Mouse (Mus musculus): ENCODE measurements around the gene Cyp2b13. TPM values are rescaled to one million over a fixed set of nuclear protein-coding genes. Genes with fewer than 3 reads are reported as not detected.
"Not testable (repeated sequence)": the region's sequence is repeated elsewhere in the genome, so short reads cannot be mapped to it uniquely, and the experiment has no call there.

The Cyp2b13 gene
- not detected for total RNA-seq (2022)

- not testable (repeated sequence) for DNase-seq (ENCODE audit: low spot score in 2 of 2)
Measured at GRCm38 (mm10) chr7:26061197-26061596, at the start of gene Cyp2b13. Gene Cyp2b13 (plus strand): TSS chr7:26061497.

GRCm38 (mm10) chr7:26019814-26020332, 41.4 kb upstream of the Cyp2b13 start:
- DNase-seq (ENCODE audit: low spot score in 2 of 2): not testable (repeated sequence)

DNA sequence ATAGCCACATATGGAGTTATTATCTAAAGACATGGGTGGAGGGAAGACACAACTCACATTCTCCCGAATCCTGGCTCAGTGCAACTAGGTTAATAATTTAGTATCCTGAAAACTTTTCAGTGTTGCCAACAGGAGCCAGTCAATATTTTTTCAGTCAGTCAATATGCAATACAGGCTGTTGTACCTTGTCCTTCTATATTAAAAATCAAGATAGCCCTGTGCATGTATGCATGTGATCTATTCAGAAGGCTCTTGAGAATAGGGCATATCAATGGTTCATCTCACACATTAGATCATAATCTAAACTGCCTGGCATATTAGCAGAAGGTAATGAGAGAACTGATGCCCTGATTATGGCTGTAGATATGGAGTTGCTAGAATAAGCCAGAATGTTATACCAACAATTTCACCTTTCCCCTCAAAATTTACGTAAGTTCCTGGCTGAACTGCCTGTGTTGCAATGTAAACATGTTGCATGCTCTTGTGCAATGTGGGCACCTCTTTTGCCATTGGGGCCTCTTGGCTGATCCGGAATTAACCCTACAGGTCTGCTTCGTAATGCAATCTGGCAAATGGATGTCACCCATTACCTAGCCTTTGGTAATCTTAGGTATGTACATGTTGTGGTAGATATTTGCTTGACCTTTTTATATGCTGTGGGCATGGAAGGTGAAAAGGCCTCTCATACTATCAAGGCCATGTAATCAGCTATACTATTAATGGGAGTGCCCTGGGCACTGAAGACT, 6.2 kb upstream of the Cyp2b13 start:
- not testable (repeated sequence) for DNase-seq (ENCODE audit: low spot score in 2 of 2)

GRCm38 (mm10) chr7:26071677-26072076, 10.4 kb downstream of the Cyp2b13 start:
- DNase-seq (ENCODE audit: low spot score in 2 of 2): not testable (repeated sequence)

- no peak for DNase-seq (ENCODE audit: low spot score in 2 of 2)
Measured at GRCm38 (mm10) chr7:26082595-26082994, 21.3 kb downstream of the Cyp2b13 start.

- DNase-seq (ENCODE audit: low spot score in 2 of 2): no peak
Measured at GRCm38 (mm10) chr7:26087391-26087790, 26.1 kb downstream of the Cyp2b13 start.

DNA sequence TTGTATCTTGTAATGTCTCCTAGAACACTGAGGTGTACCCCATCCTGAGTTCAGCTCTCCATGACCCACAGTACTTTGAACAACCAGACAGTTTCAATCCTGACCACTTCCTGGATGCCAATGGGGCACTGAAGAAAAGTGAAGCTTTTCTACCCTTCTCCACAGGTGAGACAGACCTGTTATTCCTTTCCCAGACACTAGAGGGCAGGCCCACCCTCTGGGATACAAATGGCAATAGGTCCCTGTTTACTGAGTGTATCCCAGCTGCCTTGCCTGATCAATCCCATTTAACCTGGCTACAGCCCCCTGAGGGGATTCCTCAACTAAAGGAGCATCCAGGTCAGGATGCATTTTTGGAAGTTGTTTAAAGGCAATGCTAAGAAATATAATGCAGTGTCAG, 27.3 kb downstream of the Cyp2b13 start:
- not testable (repeated sequence) for DNase-seq (ENCODE audit: low spot score in 2 of 2)

DNA sequence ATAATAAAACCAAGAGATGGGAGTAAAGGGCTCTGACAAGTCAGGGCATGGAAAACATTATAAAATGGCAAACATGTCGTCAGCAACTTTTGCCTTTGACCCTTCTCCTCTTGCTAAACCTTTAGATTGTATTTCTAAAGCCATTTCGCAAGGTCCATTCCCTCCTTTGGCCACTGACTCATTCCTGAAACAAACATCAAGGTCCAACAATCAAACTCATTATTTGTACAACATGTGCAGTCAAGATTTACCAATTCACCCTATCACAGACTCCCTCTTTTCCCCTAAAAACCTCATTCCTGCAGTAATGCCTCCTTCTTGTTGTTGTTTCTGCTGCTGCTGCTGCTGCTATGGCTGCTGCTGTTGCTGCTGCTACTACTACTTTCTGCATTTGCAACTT, 78.3 kb downstream of the Cyp2b13 start:
- not testable (repeated sequence) for DNase-seq (ENCODE audit: low spot score in 2 of 2)

GRCm38 (mm10) chr7:26143657-26144056, 82.4 kb downstream of the Cyp2b13 start:
- DNase-seq (ENCODE audit: low spot score in 2 of 2): not testable (repeated sequence)

Other genes starting within 250 kb of the Cyp2b13 start
- under 1 TPM in 3 of 4 experiments, not detected in 1; 0.11 to 0.44 (median 0.22) TPM for gene Cyp2s1, start 244.6 kb upstream of the Cyp2b13 start, total RNA-seq (2022)
- under 1 TPM in 1 of 4 experiments, not detected in 3; 0.13 TPM for gene Cyp2b10, start 163.9 kb upstream of the Cyp2b13 start, total RNA-seq (2022)
- gene Cyp2b9, start 111.9 kb downstream of the Cyp2b13 start, total RNA-seq (2022): not detected
- not detected for gene Vmn1r184, start 198.8 kb downstream of the Cyp2b13 start, total RNA-seq (2022)
- gene Cyp2a4, start 245.7 kb downstream of the Cyp2b13 start, total RNA-seq (2022): not detected